Mouse (Mus musculus) intestine, embryonic 14.5 days (tissue): ENCODE measurements around the gene Cfd. TPM values are rescaled to one million over a fixed set of nuclear protein-coding genes. Genes with fewer than 3 reads are reported as not detected.

Experiments
- ATAC-seq: fragments of 200-750 bp; cut with Nextera tagmentation; replicated peaks from 2 replicates; pipeline ENCODE4 v1.8.0; 2017; ENCODE audit warnings: low read depth, moderate number of reproducible peaks, moderate TSS enrichment, moderate library complexity; ENCODE audit not compliant: low FRiP score, low TSS enrichment
- DNase-seq: peaks from one replicate; pipeline ENCODE4 v3.0.0-alpha.2; 2018; ENCODE audit warnings: low spot score
- H3K27ac ChIP-seq: fragments of 300-500 bp; sonication (generic); 2 replicates; pipeline ENCODE4 v1.5.1; 2014; ENCODE audit warnings: low read depth, mild to moderate bottlenecking, control low read depth
- H3K27me3 ChIP-seq: fragments of 300-500 bp; sonication (generic); replicated peaks from 2 replicates; pipeline ENCODE4 v1.6.1; 2014; ENCODE audit warnings: low read length, control low read depth; ENCODE audit not compliant: control insufficient read depth, insufficient read depth
- H3K36me3 ChIP-seq: fragments of 300-500 bp; sonication (generic); 2 replicates; pipeline ENCODE4 v1.6.1; 2014; ENCODE audit warnings: low read length, control low read depth; ENCODE audit not compliant: control insufficient read depth, insufficient read depth
- H3K4me1 ChIP-seq: fragments of 300-500 bp; sonication (generic); replicated peaks from 2 replicates; pipeline ENCODE4 v1.6.1; 2014; ENCODE audit warnings: low read length, control low read depth, mixed read lengths; ENCODE audit not compliant: control insufficient read depth, insufficient read depth
- H3K4me2 ChIP-seq: fragments of 300-500 bp; sonication (generic); 2 replicates; pipeline ENCODE4 v1.6.1; 2014; ENCODE audit warnings: low read length
- H3K4me3 ChIP-seq: fragments of 300-500 bp; sonication (generic); 2 replicates; pipeline ENCODE4 v1.5.1; 2014; ENCODE audit warnings: low read depth, low read length, control low read depth, mixed read lengths
- H3K9ac ChIP-seq: fragments of 300-500 bp; sonication (generic); 2 replicates; pipeline ENCODE4 v1.6.1; 2014; ENCODE audit warnings: mild to moderate bottlenecking, low read length
- H3K9me3 ChIP-seq: fragments of 300-500 bp; sonication (generic); 2 replicates; pipeline ENCODE4 v1.6.1; 2016; ENCODE audit warnings: low read length, control low read depth; ENCODE audit not compliant: control insufficient read depth
- WGBS: fragments of 180-500 bp; shearing (Covaris S2); extraction: QIAGEN DNeasy Blood & Tissue Kit; methylation state at CpG from one replicate; pipeline ENCODE4 v1.1.7; 2014; 5-methylcytosine and 5-hydroxymethylcytosine counted together
- polyA plus RNA-seq: library from polyadenylated mRNA; unstranded; fragments of >200 nt; fragmentation: Nextera tagmentation; extraction: Ambion mirVana; gene quantifications from 2 replicates; pipeline ENCODE4 v1.2.1, GENCODE M21; 2014

The Cfd gene
- polyA plus RNA-seq, 1 experiment from 2014 or later, result not detected

DNA sequence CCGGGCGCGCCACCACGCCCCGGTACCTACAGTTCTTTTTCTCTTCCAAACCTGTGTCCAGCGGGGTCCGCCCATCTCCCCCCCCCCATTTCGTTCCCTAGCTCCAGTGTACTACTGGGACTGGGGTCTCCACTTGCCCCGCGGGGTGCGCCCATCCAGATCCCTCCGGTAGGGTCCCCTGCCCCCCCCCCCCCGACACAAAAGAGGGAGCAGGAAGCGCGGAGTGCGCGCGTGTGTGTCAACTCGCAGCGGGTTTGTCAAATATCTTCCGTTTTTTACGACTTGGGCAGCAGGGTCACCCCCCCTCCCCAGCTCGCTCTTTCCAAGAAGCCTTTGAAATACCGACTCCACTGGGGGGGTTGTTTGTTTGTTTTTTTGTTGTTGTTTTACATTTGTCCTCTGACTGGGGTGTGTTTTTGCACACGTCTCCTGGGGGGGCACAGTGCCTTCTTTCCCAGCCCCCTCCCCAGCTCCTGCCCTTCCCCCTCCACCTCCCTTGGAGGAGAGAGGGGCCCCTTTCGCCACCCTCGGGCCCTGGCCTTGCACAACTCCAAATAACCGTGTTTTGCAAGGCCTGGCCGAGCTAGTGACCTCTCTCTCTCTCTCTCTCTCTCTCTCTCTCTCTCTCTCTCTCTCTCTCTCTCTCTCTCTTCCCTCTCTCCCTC lies 37.5 kb downstream of the Cfd start:
- peak; percentile 79 for DNase-seq
- H3K27ac ChIP-seq, result peak overlapping the region; percentile 80
- peak overlapping the region; percentile 76 for H3K9ac ChIP-seq
- H3K36me3 ChIP-seq, result peaks cover 23% of the 10 kb centered on the region
- H3K9me3 ChIP-seq, result no peaks in the 10 kb centered on the region
- peak overlapping the region; percentile 88 for H3K4me2 ChIP-seq
- peaks cover 32% of the 10 kb centered on the region for H3K4me1 ChIP-seq
- H3K27me3 ChIP-seq, result no peaks in the 10 kb centered on the region; the same call in 1 of the 2 replicates
- under 1% methylated on average over 29 of the region's 29 CpGs for WGBS
- ATAC-seq, result no peak
- H3K4me3 ChIP-seq, result peak overlapping the region; percentile 58

DNA sequence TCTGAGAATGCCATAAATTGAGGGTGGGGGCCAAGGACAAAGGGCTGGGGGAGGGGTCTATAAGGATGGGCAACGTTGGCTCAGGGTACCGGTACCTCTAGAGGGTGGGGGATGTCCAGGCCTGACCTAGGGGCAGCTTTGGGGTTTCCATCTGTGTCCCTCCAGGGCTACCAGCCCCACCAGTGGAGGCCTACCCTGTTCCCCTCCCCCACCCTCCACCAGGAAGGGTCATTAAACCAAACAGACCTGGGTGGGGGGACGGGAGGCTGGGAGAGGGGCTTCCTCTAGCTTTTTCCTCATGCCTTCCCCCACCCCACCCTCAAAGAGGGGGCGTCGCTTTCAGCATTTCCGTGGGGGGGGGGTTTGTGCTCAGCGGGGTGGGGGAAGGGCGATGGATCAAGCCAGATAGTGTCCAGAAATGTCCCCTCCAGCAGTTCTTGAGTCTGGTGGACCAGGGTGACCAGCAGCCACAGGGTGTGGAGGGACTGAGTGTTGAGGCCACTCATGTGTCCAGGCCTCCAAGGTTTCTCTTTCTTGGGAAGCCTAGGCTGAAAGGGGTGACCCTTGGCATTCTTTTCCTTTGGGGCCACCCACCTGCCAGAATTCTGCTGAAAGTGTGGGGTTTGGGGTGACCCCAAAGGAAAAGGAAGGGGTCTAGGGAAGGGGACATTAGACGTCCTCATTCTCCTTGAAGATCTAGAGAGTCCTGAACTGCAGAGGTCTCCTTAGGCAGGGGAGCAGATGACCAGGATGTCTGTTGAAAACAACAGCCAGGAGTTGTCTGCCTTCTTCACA lies 38.5 kb downstream of the Cfd start:
- Histone ChIP-seq H3K36me3 (peaks cover 30% of the 10 kb centered on the region), H3K4me1 (peaks cover 33% of the 10 kb centered on the region), H3K27me3 (no peaks in the 10 kb centered on the region), H3K4me3 (peak overlapping the region; percentile 58), H3K27ac (peak overlapping the region; percentile 54; the same call in 1 of the 2 replicates), H3K4me2 (peak overlapping the region; percentile 88), H3K9me3 (no peaks in the 10 kb centered on the region), H3K9ac (peak overlapping the region; percentile 46; the same call in 1 of the 2 replicates)
- ATAC-seq (no peak), DNase-seq (peak; percentile 55)
- WGBS, result 15% methylated on average over 9 of the region's 9 CpGs

DNA sequence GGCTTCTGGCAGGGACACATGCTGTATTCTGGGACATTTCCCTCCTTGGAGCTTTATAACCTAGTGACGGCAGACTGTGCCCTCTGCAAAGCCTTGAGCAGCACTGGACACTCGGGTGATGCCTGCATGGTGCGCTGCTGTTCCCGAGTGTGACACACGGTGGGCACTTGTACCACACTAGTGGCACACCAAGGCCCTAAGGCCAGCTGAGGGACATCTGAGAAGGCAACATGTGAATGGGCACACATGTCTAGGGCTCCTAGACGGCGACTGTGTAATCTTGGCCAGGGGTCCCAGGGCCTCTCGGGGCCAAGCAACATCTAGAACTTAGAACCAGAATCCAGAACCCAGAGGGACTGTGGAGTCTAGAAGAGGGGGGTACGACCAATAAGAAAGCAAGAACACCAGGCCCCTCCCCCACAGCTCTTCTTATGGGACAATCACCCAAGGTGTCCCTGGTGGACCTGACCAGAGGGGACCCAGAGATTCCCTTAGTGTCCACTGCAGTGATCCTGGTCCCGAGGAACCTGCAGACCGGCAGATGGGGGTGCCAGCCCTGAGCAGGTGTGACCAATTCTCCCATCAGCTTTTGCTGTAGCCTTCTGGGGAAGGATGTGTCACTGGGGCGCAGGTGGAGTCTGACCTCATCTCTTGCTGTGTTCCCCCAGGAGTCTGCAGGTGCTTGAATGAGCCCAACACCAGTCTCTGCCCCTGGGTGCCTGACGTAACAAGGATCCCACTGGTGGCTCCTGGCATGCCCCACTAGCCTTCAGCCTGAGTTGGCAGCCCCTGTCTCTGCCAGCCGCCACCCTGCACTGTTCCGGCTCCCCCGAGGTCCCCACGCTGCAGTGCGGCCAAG lies 39.5 kb downstream of the Cfd start:
- Histone ChIP-seq H3K27me3 (no peaks in the 10 kb centered on the region), H3K27ac (no peak overlapping the region), H3K9ac (0 out of 2 replicates have a peak overlapping the region, but pooled peaks have one; percentile 7), H3K36me3 (peaks cover 33% of the 10 kb centered on the region), H3K4me3 (no peak overlapping the region), H3K4me1 (peaks cover 36% of the 10 kb centered on the region), H3K9me3 (no peaks in the 10 kb centered on the region), H3K4me2 (no peak overlapping the region)
- 87% methylated on average over 18 of the region's 18 CpGs for WGBS
- no peak for DNase-seq
- ATAC-seq, result no peak

DNA sequence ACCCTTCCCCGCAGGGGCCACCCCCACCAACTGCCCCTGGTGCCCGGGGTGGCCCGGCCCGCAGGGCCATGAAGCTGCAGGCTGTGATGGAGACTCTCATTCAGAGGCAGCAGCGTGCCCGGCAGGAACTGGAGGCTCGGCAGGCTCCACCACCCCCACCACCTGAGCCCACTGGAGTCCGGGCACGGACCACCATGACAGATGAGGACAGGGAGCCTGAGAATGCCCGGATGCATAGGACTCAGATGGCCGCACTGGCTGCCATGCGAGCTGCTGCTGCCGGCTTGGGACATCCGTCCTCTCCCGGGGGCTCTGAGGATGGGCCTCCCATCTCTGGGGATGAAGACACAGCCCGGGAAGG lies 40.2 kb downstream of the Cfd start:
- Histone ChIP-seq H3K36me3 (peaks cover 39% of the 10 kb centered on the region), H3K27ac (no peak overlapping the region), H3K4me1 (peaks cover 33% of the 10 kb centered on the region), H3K9ac (no peak overlapping the region), H3K27me3 (no peaks in the 10 kb centered on the region), H3K9me3 (no peaks in the 10 kb centered on the region), H3K4me3 (no peak overlapping the region), H3K4me2 (no peak overlapping the region)
- 91% methylated on average over 16 of the region's 16 CpGs for WGBS
- DNase-seq (no peak), ATAC-seq (no peak)

DNA sequence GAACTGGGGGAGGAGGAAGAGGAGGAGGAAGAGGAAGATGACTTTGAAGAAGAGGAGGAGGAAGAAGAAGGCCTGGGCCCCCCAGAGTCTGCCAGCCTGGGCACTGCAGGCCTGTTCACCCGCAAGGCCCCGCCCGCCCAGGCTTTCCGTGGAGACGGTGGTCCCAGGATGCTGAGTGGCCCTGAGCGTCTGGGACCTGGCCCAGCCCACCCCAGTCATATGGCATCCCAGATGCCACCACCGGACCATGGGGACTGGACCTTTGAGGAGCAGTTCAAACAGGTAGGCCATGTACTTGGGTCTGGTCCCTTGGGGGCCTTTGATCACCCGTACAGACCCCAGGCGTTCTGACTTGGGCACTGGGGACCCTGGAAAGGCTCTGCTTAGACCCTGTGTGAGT lies 41.1 kb downstream of the Cfd start:
- no peak overlapping the region for H3K4me3 ChIP-seq
- H3K4me2 ChIP-seq, result no peak overlapping the region
- peaks cover 37% of the 10 kb centered on the region for H3K4me1 ChIP-seq
- no peak overlapping the region for H3K9ac ChIP-seq
- DNase-seq, result no peak
- H3K27me3 ChIP-seq, result no peaks in the 10 kb centered on the region
- no peak overlapping the region for H3K27ac ChIP-seq
- ATAC-seq, result no peak
- H3K36me3 ChIP-seq, result peaks cover 44% of the 10 kb centered on the region
- no peaks in the 10 kb centered on the region for H3K9me3 ChIP-seq
- 76% methylated on average over 9 of the region's 9 CpGs for WGBS

DNA sequence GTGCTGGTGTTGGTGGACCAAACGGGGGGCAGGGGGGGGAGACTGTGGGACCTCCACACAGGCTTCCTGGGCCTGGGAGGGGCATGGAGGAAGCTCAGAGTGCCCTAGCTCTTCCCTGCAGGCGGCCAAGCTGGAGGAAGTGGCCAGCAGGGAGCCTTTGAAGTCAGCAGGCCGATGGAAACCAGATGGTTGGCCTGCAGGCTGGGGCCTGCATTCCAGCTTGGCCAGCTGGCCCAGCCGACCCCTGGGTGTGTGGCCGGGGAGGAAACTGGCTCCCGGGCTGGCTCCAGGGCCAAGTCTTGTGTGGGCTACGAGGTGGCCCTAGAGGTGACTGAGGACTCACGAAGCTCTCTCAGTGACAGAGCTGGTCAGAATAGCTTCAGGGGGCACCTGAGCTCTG lies 42.1 kb downstream of the Cfd start:
- H3K4me1 ChIP-seq, result peaks cover 39% of the 10 kb centered on the region
- 22% methylated on average over 8 of the region's 8 CpGs for WGBS
- DNase-seq (no peak), ATAC-seq (no peak)
- no peak overlapping the region for H3K4me3 ChIP-seq
- H3K9me3 ChIP-seq, result no peaks in the 10 kb centered on the region
- peaks cover 53% of the 10 kb centered on the region for H3K36me3 ChIP-seq
- no peak overlapping the region for H3K4me2 ChIP-seq
- H3K9ac ChIP-seq, result 0 out of 2 replicates have a peak overlapping the region, but pooled peaks have one; percentile 7
- H3K27ac ChIP-seq, result peak overlapping the region; percentile 43; the same call in 1 of the 2 replicates
- H3K27me3 ChIP-seq, result no peaks in the 10 kb centered on the region

DNA sequence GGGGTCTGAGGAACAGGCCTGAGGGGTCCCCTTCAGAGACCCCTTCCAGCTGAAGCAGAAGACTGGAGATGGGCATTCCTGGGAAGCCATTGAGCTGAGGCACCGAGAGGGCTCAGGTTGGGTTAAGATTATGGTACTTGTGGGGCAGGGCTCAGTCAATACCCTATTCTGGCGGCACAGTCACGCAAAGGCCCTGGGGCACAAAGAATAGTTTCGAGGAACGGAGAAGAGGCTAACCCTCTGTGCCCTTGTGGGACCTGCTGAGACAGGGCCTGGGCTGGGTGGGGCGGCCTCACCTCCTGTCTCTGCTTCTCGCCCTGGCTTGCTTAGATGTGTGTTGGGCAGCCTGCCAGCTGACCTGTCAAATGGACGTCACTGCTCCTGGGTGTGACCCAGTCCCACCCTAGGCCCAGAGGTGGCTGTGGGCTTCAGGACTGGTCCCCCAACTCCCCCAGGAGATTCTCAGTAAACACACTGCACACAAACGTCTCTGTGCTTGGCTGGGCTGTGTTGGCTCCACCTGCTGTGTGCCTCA lies 42.6 kb downstream of the Cfd start:
- WGBS, result 61% methylated on average over 9 of the region's 9 CpGs

DNA sequence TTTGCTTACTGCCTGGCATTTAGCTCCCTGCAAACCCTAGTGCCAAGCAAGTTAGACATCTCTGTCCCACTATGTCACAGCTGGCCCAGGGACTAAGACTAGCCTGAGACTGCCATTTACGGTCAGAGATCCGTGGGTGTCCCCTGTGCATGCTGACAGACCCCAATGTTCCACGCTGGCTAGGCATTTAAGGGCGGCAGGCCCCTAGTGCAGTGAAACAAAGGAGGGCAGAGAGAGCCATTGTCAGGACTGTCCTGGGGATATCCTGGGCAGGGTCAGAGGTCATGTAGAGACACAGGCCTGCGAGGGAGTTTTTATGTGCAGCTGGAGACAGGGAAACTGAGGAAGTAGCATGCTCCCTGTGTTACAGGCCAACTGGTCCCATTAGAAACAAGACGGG lies 43.2 kb downstream of the Cfd start:
- Histone ChIP-seq H3K4me3 (no peak overlapping the region), H3K36me3 (peaks cover 57% of the 10 kb centered on the region), H3K4me2 (no peak overlapping the region), H3K27me3 (no peaks in the 10 kb centered on the region), H3K9me3 (no peaks in the 10 kb centered on the region), H3K27ac (no peak overlapping the region), H3K4me1 (peaks cover 37% of the 10 kb centered on the region), H3K9ac (no peak overlapping the region)
- ATAC-seq (no peak), DNase-seq (no peak)
- WGBS, result 72% methylated on average over 6 of the region's 6 CpGs

More for the DNA sequence above, 42.6 kb downstream of the Cfd start:
- Histone ChIP-seq H3K4me3 (no peak overlapping the region), H3K9ac (no peak overlapping the region), H3K9me3 (no peaks in the 10 kb centered on the region), H3K27me3 (no peaks in the 10 kb centered on the region), H3K27ac (0 out of 2 replicates have a peak overlapping the region, but pooled peaks have one; percentile 43), H3K4me1 (peaks cover 39% of the 10 kb centered on the region), H3K4me2 (no peak overlapping the region), H3K36me3 (peaks cover 57% of the 10 kb centered on the region)
- no peak for DNase-seq
- no peak for ATAC-seq
